Mouse (Mus musculus) spleen, adult 2 months (tissue): Measurements from ENCODE around the gene AC124108.1.

Source experiments
- CTCF ChIP-seq: fragments of 200-500 bp; IDR thresholded peaks from 2 replicates; pipeline ENCODE4 v1.5.1; 2011; ENCODE audit warnings: mild to moderate bottlenecking, inconsistent platforms; ENCODE audit not compliant: insufficient read depth, insufficient read length, insufficient replicate concordance; ENCODE audit errors: extremely low read depth
- POLR2A ChIP-seq: fragments of 200-500 bp; IDR thresholded peaks from 2 replicates; pipeline ENCODE4 v1.6.1; 2011; ENCODE audit warnings: low read depth, low read length, inconsistent platforms

DNA sequence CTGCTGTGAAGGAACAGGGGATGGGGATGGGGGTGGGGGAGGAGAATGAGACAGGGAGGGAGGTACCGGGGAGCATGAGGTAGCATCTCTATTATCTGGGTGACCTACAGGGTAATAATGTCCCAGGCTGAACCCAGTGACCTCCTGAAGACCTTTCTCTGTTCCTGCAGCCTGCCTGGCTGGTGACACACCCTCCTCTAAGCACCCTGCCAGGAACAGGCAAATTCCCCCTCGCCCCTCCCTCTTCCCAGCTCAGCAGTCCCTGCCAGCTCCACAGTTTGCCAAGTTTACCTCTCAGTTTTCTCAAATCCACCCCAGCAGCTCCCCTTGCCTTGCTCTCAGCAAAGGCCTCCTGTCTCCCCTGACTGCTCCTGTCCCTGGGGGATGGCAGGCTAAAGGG, 32.5 kb upstream of the AC124108.1 start:
- no peak for TF ChIP-seq CTCF
- no peak for TF ChIP-seq POLR2A
